Mouse (Mus musculus): Measurements from ENCODE around the gene Usp5. TPM values are rescaled to one million over a fixed set of nuclear protein-coding genes. Genes with fewer than 3 reads are reported as not detected.
"Not testable (repeated sequence)": the region's sequence is repeated elsewhere in the genome, so short reads cannot be mapped to it uniquely, and the experiment has no call there.

The Usp5 gene
- polyA plus RNA-seq, 1 experiment from 2014 or later = 199 TPM

- 83% methylated on average over 7 of the region's 7 CpGs for WGBS
- no peaks in the 10 kb centered on the region for H3K27me3 ChIP-seq (replicated peaks)
- peaks cover 5% of the 10 kb centered on the region; the same call in 1 of the 2 replicates for H3K4me1 ChIP-seq
Observed at GRCm38 (mm10) chr6:124836411-124836810, 7.1 kb upstream of the Usp5 start.

GRCm38 (mm10) chr6:124835531-124835930 is 6.2 kb upstream of the Usp5 start:
- Histone ChIP-seq H3K4me1 (peaks cover 8% of the 10 kb centered on the region), H3K27ac (replicated peaks) (no peak overlapping the region), H3K36me3 (no peaks in the 10 kb centered on the region), H3K4me3 (replicated peaks) (no peak overlapping the region), H3K9ac (replicated peaks) (no peak overlapping the region), H3K9me3 (replicated peaks) (no peaks in the 10 kb centered on the region), H3K27me3 (replicated peaks) (no peaks in the 10 kb centered on the region), H3K4me2 (no peak overlapping the region)
- no peak for ATAC-seq (ENCODE audit: low FRiP score)
- WGBS = 52% methylated on average over 10 of the region's 10 CpGs

More at GRCm38 (mm10) chr6:124836411-124836810, 7.1 kb upstream of the Usp5 start:
- Histone ChIP-seq H3K9me3 (replicated peaks) (no peaks in the 10 kb centered on the region), H3K27ac (replicated peaks) (no peak overlapping the region), H3K36me3 (peaks cover 3% of the 10 kb centered on the region), H3K9ac (replicated peaks) (no peak overlapping the region), H3K4me3 (replicated peaks) (no peak overlapping the region), H3K4me2 (no peak overlapping the region)
- no peak for ATAC-seq (ENCODE audit: low FRiP score)

GRCm38 (mm10) chr6:124834512-124835081 is 5.3 kb upstream of the Usp5 start:
- peaks cover 9% of the 10 kb centered on the region for H3K4me1 ChIP-seq
- no peaks in the 10 kb centered on the region for H3K27me3 ChIP-seq (replicated peaks)
- H3K9ac ChIP-seq (replicated peaks) = no peak overlapping the region
- 86% methylated on average over 6 of the region's 6 CpGs for WGBS
- ATAC-seq (ENCODE audit: low FRiP score) = no peak
- no peaks in the 10 kb centered on the region for H3K9me3 ChIP-seq (replicated peaks)
- H3K36me3 ChIP-seq = no peaks in the 10 kb centered on the region
- H3K27ac ChIP-seq (replicated peaks) = no peak overlapping the region
- H3K4me2 ChIP-seq = no peak overlapping the region
- no peak overlapping the region for H3K4me3 ChIP-seq (replicated peaks)

GRCm38 (mm10) chr6:124831649-124832048 is 2.4 kb upstream of the Usp5 start:
- ATAC-seq (ENCODE audit: low FRiP score) = no peak
- Histone ChIP-seq H3K4me2 (no peak overlapping the region), H3K36me3 (no peaks in the 10 kb centered on the region), H3K4me1 (peaks cover 23% of the 10 kb centered on the region), H3K4me3 (replicated peaks) (no peak overlapping the region), H3K27ac (replicated peaks) (no peak overlapping the region), H3K9me3 (replicated peaks) (no peaks in the 10 kb centered on the region), H3K9ac (replicated peaks) (no peak overlapping the region), H3K27me3 (replicated peaks) (no peaks in the 10 kb centered on the region)
- WGBS = 94% methylated on average over 8 of the region's 8 CpGs

- H3K4me2 ChIP-seq; H3K4me3 ChIP-seq (replicated peaks); H3K9ac ChIP-seq (replicated peaks); ATAC-seq (ENCODE audit: low FRiP score); H3K9me3 ChIP-seq (replicated peaks); H3K27ac ChIP-seq (replicated peaks); H3K27me3 ChIP-seq (replicated peaks); H3K36me3 ChIP-seq: not testable (repeated sequence)
- H3K4me1 ChIP-seq = peaks cover 23% of the 10 kb centered on the region
- WGBS = 94% methylated on average over 4 of the region's 4 CpGs
Observed at GRCm38 (mm10) chr6:124831199-124831598, 1.9 kb upstream of the Usp5 start.

- Histone ChIP-seq H3K36me3 (peaks cover 13% of the 10 kb centered on the region), H3K4me1 (peaks cover 23% of the 10 kb centered on the region), H3K4me3 (replicated peaks) (peak overlapping the region; percentile 75), H3K9me3 (replicated peaks) (no peaks in the 10 kb centered on the region), H3K4me2 (peak overlapping the region; percentile 70), H3K27ac (replicated peaks) (peak overlapping the region; percentile 90), H3K27me3 (replicated peaks) (no peaks in the 10 kb centered on the region), H3K9ac (replicated peaks) (peak overlapping the region; percentile 65)
- WGBS = 1% methylated on average over 38 of the region's 38 CpGs
- ATAC-seq (ENCODE audit: low FRiP score) = peak; percentile 90
Observed at GRCm38 (mm10) chr6:124829799-124830700, 766 bp upstream of the Usp5 start.

GRCm38 (mm10) chr6:124828101-124828592 is 1.1 kb downstream of the Usp5 start:
- no peak for ATAC-seq (ENCODE audit: low FRiP score)
- Histone ChIP-seq H3K9me3 (replicated peaks) (no peaks in the 10 kb centered on the region), H3K9ac (replicated peaks) (peak overlapping the region; percentile 68), H3K36me3 (peaks cover 32% of the 10 kb centered on the region), H3K4me3 (replicated peaks) (peak overlapping the region; percentile 75), H3K27ac (replicated peaks) (peak overlapping the region; percentile 90), H3K4me1 (peaks cover 23% of the 10 kb centered on the region), H3K27me3 (replicated peaks) (no peaks in the 10 kb centered on the region), H3K4me2 (peak overlapping the region; percentile 90)
- WGBS = 21% methylated on average over 10 of the region's 10 CpGs

GRCm38 (mm10) chr6:124822049-124822448 is 7.2 kb downstream of the Usp5 start:
- Histone ChIP-seq H3K9ac (replicated peaks) (no peak overlapping the region), H3K4me1 (peaks cover under 1% of the 10 kb centered on the region; the same call in 1 of the 2 replicates), H3K4me3 (replicated peaks) (no peak overlapping the region), H3K9me3 (replicated peaks) (no peaks in the 10 kb centered on the region), H3K36me3 (peaks cover 93% of the 10 kb centered on the region), H3K27ac (replicated peaks) (no peak overlapping the region), H3K4me2 (no peak overlapping the region), H3K27me3 (replicated peaks) (no peaks in the 10 kb centered on the region)
- 94% methylated on average over 4 of the region's 4 CpGs for WGBS
- ATAC-seq (ENCODE audit: low FRiP score) = no peak

GRCm38 (mm10) chr6:124820891-124821290 is 8.4 kb downstream of the Usp5 start:
- no peaks in the 10 kb centered on the region for H3K4me1 ChIP-seq
- H3K9me3 ChIP-seq (replicated peaks) = no peaks in the 10 kb centered on the region
- H3K36me3 ChIP-seq = peaks cover 100% of the 10 kb centered on the region
- WGBS = 96% methylated on average over 5 of the region's 5 CpGs
- ATAC-seq (ENCODE audit: low FRiP score) = no peak
- H3K9ac ChIP-seq (replicated peaks) = no peak overlapping the region
- H3K27ac ChIP-seq (replicated peaks) = no peak overlapping the region
- H3K4me3 ChIP-seq (replicated peaks) = no peak overlapping the region
- H3K27me3 ChIP-seq (replicated peaks) = no peaks in the 10 kb centered on the region
- no peak overlapping the region for H3K4me2 ChIP-seq

GRCm38 (mm10) chr6:124817971-124818370 is 11.3 kb downstream of the Usp5 start:
- Histone ChIP-seq H3K9me3 (replicated peaks) (no peaks in the 10 kb centered on the region), H3K4me1 (peaks cover 16% of the 10 kb centered on the region), H3K4me3 (replicated peaks) (no peak overlapping the region), H3K27ac (replicated peaks) (no peak overlapping the region), H3K27me3 (replicated peaks) (no peaks in the 10 kb centered on the region), H3K9ac (replicated peaks) (no peak overlapping the region), H3K4me2 (no peak overlapping the region), H3K36me3 (peaks cover 76% of the 10 kb centered on the region)
- WGBS = 91% methylated on average over 8 of the region's 8 CpGs
- ATAC-seq (ENCODE audit: low FRiP score) = no peak

- Histone ChIP-seq H3K4me1 (peaks cover 20% of the 10 kb centered on the region), H3K36me3 (peaks cover 72% of the 10 kb centered on the region), H3K9me3 (replicated peaks) (no peaks in the 10 kb centered on the region), H3K27ac (replicated peaks) (no peak overlapping the region), H3K9ac (replicated peaks) (no peak overlapping the region), H3K27me3 (replicated peaks) (no peaks in the 10 kb centered on the region), H3K4me3 (replicated peaks) (no peak overlapping the region), H3K4me2 (no peak overlapping the region)
- ATAC-seq (ENCODE audit: low FRiP score) = no peak
- 96% methylated on average over 8 of the region's 8 CpGs for WGBS
Observed at GRCm38 (mm10) chr6:124817563-124817962, 11.7 kb downstream of the Usp5 start.

GRCm38 (mm10) chr6:124817125-124817524 is 12.2 kb downstream of the Usp5 start:
- no peak for ATAC-seq (ENCODE audit: low FRiP score)
- no peak overlapping the region for H3K4me3 ChIP-seq (replicated peaks)
- no peaks in the 10 kb centered on the region for H3K9me3 ChIP-seq (replicated peaks)
- peaks cover 67% of the 10 kb centered on the region for H3K36me3 ChIP-seq
- H3K9ac ChIP-seq (replicated peaks) = no peak overlapping the region
- no peak overlapping the region for H3K27ac ChIP-seq (replicated peaks)
- H3K27me3 ChIP-seq (replicated peaks) = no peaks in the 10 kb centered on the region
- 95% methylated on average over 11 of the region's 11 CpGs for WGBS
- no peak overlapping the region for H3K4me2 ChIP-seq
- H3K4me1 ChIP-seq = peaks cover 24% of the 10 kb centered on the region

Measured in neural tube, embryonic 15.5 days (tissue).